Mouse (Mus musculus) brain, adult 2 months (tissue): ENCODE data around the gene Gemin5.

Source experiments
- DNase-seq: peaks from one replicate; pipeline ENCODE4 v3.0.0; 2011; ENCODE audit warnings: low read depth, low spot score

Gene Gemin5

DNA sequence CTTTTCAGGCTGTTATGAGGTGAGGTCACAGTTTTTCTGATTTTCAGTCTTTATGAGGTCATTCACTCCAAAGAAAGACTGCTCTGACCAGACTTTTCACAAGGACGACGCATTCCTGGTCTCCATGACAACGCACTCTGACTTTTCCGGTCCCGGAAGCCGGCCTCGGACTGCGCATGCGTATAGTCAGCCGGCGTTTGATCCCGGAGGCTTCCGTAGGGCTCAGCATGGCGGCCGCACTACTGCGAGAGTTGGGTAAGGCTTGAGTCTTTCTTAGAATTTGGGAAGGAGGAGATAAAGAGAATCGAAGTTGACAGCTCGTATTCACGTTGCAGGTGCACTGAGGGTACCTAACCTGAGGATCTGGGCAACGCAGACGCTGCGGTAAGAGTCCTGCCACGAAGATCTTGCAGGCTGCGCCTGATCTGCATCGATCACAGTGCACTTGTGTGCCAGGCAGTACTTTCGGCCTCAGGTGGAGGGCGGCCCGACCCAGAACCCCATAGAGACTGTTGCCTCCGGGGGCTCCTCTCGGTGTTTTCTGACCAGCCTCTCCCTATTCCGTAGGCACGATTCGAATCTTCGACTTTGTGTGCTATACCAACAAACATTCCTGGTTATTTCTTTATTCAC is 3.2 kb upstream of the Gemin5 start, which contains the start of gene Mrpl22:
Gene Mrpl22 (plus strand): TSS at position 203 of the 633 bp plus-strand sequence.
- DNase-seq = peak; percentile 97

GRCm38 (mm10) chr11:58169666-58170065 is 1.3 kb upstream of the Gemin5 start:
- DNase-seq = no peak

DNA sequence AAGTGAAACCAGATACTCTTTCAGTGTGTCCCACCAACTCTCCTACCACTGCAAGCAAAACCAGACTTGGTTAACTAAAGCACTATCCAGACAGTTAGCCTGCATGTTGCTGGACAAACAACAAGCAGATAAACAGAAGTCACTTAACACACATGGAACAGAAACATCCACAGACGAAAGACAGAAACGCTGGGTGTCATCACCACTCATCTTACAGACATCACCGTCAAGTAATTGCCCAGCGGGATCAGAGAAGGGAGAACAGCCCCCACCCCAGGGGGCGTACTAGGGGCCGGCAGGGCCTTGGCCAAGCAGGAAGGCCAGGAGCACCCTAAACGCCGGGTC is 545 bp downstream of the Gemin5 start:
- DNase-seq = no peak

GRCm38 (mm10) chr11:58165072-58165471 is 3.3 kb downstream of the Gemin5 start:
- no peak for DNase-seq

- DNase-seq = no peak
These were observed 11.5 kb downstream of the Gemin5 start for GRCm38 (mm10) chr11:58156871-58157270.

DNA sequence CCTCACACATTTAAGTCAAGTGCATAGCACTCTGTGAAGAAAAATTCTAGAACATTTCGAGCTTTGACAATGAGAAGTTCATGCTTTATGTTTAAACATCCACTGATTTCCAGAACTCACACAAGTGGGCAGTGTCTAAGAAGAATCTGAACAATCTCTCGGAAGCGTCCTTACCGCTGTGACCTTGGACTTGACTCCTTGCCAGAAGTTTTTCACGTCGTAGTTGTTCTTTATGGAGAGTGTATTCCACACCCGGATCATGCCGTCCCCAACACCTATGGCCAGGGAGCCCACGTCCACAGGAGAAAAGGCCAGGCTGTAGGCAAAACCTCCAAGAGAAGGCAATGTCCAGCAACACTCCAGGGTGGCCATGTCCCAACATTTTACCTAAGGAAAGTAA is 12.9 kb downstream of the Gemin5 start:
- no peak for DNase-seq

GRCm38 (mm10) chr11:58146241-58146640 is 22.1 kb downstream of the Gemin5 start:
- no peak for DNase-seq

- peak; percentile 88 for DNase-seq
These were observed 24.5 kb downstream of the Gemin5 start for GRCm38 (mm10) chr11:58143704-58144426.

GRCm38 (mm10) chr11:58139466-58139865 is 28.9 kb downstream of the Gemin5 start:
- no peak for DNase-seq

- DNase-seq = no peak
These were observed 29.5 kb downstream of the Gemin5 start for GRCm38 (mm10) chr11:58138821-58139220.

DNA sequence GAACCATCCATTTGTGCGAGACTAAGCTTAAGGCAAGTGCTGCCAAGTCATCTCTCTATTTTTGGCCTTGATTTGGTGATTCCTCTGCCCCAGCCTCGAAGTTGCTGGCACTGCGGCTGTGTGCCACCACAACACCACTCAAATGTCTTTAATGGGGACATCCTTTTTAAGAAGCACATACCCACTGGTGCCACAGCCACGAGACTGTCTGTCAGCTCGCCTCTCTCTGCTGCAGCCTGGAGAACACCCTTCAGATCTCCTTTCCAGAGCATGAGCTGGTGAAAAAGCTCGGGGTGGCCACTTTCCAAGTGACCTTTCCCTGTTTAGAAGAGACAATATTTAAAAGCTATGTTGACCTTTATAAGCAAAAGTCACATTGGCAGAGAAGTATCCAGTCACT is 31.7 kb downstream of the Gemin5 start:
- peak; percentile 37 for DNase-seq

GRCm38 (mm10) chr11:58135296-58135695 is 33.0 kb downstream of the Gemin5 start:
- no peak for DNase-seq

DNA sequence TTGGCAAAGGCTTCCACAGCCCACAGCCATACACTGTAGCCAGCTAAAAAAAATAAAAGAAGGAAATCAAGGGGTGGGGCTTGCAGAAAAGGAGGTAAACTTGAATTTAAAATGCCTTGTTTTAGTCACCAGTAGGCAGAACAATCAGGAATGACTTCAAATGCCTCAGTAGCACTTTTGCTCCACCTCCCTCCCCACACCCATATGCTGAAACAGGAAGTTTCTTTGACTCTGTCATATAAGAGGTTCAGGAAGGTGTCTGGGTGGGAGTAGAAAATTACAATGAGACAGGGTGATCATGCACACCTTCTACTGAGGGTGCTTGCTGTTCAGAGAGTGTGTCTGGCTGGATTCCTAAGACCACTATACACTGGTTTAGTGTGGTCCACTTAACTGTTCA is 33.5 kb downstream of the Gemin5 start:
- DNase-seq = no peak

- DNase-seq = no peak
These were observed 36.3 kb downstream of the Gemin5 start for GRCm38 (mm10) chr11:58132026-58132425.

DNA sequence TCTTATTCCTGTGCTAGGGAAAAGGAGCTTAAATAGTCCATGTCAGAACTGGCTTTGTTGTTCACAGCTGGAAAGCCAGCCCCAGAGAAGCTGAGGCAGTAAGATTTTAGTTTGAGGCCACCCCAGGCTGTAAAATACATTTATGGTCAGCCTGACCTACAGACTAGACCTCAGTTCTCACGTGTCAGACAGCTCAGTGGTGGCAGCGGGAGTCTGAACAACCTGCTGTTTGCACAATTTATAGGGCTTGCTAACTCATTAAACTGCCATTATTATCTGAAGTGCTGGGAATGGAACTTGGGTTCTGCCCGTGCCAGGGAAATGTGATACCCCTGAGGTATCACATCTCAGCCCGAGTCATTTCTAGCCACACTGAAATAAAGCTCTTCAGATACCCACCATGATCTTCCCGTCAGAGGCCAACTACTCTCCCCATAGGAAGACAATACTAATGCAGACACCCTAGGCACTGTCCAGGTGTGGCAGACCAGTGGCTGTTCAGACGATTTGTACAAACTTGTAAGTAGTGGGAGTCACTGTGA is 39.0 kb downstream of the Gemin5 start:
- DNase-seq = no peak

- no peak for DNase-seq
These were observed 40.8 kb downstream of the Gemin5 start for GRCm38 (mm10) chr11:58127544-58127943.

DNA sequence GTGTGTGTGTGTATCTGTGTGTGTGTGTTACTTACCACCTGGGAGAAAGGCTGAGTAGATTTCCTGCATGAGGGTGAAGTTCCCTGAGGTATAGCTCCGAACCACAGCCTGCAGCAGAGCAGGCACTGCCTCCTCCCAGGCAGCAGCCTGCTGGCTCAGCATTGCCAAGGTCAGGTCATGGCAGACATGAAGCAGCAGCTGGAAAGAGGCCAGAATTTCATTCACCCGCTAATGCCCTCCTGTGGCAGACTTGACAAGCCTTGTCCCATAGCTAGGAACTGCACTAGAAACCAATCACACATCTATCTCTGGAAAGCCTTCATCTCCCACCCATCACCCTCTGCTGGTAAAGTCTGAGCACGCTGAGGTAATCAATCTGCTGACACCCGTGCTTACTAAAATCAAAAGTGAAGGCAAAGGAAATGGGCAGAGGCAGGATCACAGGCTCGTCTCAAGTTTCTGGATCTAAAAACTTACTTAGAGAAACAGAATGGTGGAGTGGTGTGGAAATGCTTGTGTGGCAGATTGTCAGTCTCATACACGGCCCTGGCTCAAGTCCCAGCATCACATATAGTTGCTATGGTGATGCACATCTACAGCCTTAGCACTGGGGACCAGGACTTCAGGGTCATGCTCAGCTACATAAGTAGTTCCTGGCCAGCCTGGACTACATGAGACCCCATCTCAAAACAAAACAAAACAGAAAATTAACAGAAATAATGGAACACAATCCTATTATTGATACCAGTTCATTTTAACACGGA is 41.8 kb downstream of the Gemin5 start:
- DNase-seq = peak; percentile 94

DNA sequence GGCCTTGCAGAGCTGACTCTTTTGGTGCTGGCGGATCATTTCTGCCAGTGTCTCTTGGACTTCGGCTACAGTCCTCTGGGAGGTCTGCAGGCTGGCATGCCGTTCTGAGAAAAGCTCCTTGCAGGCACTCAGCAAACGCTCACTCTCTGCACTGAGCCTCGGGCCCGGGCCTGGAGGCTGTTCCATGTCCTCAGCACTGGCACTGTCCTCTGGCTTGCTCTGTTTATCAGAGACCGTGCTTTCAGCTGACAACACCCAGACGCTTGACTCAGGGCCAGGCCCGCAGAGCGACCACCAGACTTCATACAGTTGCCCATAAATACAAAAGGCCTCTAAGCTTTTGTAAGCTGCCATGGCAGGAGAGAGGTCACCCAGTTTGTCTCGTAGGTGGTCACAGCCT is 43.3 kb downstream of the Gemin5 start:
- DNase-seq = no peak

DNA sequence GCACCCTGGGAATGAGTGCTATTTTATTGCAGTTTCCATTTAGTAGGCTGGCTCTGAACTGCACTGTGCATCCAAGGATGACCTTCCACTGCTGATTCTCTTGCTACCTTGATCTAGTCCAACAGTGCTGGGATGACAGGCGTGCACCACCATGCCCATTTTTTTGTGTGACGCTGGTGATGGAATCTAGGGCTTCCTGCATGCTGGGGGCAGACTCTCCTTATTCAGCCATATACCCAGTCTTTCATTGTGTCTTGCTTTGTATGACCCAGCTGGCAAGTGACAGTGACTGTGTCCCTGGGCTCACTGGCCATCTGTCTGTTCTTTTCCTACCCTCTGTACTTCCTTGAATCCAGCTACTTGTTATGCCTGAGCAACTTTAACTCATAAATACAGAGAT is 44.6 kb downstream of the Gemin5 start:
- DNase-seq = peak; percentile 69

- DNase-seq = no peak
These were observed 47.0 kb downstream of the Gemin5 start for GRCm38 (mm10) chr11:58121351-58121750.

DNA sequence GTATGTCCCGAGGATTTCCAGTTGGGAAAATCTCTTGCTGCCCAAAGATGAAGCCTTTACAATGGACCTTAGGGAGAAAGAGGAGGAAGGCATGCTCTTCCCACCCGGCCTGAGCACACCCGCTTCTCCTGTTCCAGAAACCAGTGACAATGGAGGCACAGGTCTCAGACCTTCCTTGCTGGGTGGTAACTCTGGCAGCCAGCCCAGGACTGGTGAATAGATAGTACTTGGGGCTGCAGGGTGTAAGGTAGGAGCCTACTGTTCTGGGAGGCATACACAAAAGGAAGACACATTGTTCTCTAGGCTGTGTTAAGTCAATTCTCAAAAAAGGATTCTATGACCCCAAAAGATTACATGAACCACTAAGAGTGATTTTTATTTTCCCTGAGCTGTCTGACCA is 47.7 kb downstream of the Gemin5 start:
- no peak for DNase-seq

DNA sequence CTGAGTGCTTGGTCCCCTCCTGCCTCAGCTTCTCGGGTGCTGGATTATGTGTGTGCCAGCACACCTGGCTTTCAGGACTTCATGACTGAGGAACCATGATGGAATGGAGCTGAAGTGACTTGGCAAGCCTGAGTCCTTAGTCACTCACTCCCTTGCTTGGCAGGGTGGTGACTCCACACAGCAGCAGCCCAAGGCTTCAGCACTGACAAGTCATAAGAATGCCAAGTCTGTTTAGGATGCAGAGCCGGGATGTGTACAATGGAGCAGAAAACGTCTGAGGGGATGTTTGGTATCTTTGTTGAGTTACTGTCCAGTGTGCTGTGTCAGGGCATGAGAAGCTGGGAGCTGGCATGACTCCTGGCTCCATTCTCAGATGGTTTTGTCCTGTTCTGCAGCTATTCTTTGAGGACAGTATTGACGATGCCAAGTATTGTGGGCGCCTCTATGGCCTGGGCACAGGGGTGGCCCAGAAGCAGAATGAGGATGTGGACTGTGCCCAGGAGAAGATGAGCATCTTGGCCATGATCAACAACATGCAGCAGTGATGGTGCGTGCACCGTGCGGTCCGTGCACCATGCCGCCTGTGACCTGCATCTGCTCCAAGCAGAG is 51.2 kb downstream of the Gemin5 start:
- peak; percentile 52 for DNase-seq
